Comparison of ENCODE assay signal across 23 mouse cellular contexts in genomic region chr13:62949560-62950188, GRCm38 (mm10). TPM values are rescaled to one million over a fixed set of nuclear protein-coding genes. Genes with fewer than 3 reads are reported as not detected.
DNase-seq lines count a peak whose midpoint lies in the region; ATAC-seq and TF ChIP-seq lines count a peak whose summit lies in the region.
"Had no signal": no experiment of that assay in that cellular context is flagged by ENCODE, and none has a peak within 500 bp of the region (broad histone marks: within the 10 kb centered on the region; RNA-seq: fewer than 3 reads in every experiment).

No protein-coding gene starts in this region.

- H3K4me1 ChIP-seq in embryonic facial prominence, embryonic 14.5 days (ENCODE audit: control insufficient read depth, insufficient read depth, low read length): peaks cover 6% of the 10 kb centered on the region; the same call in 1 of the 2 replicates
- peaks cover 26% of the 10 kb centered on the region for H3K4me1 ChIP-seq in embryonic facial prominence, embryonic 10.5 days
- H3K4me1 ChIP-seq in kidney, postnatal 0 days (replicated peaks; ENCODE audit: insufficient read depth, low read length): no peaks in the 10 kb centered on the region
- peaks cover 8% of the 10 kb centered on the region for H3K4me1 ChIP-seq in stomach, embryonic 14.5 days (ENCODE audit: control insufficient read depth, insufficient read depth, low read length)
- 0 out of 2 replicates have a peak, but pooled peaks cover 3% of the 10 kb centered on the region for H3K4me1 ChIP-seq in stomach, postnatal 0 days (replicated peaks; ENCODE audit: control insufficient read depth, insufficient read depth)
- H3K4me1 ChIP-seq: neural tube, embryonic 15.5 days had no signal

- H3K4me3 ChIP-seq in embryonic facial prominence, embryonic 14.5 days (ENCODE audit: low read depth, low read length): no peak overlapping the region
- no peak overlapping the region for H3K4me3 ChIP-seq in embryonic facial prominence, embryonic 10.5 days
- H3K4me3 ChIP-seq in kidney, postnatal 0 days (replicated peaks; ENCODE audit: low read depth, low read length): no peak overlapping the region
- no peak overlapping the region for H3K4me3 ChIP-seq in stomach, embryonic 14.5 days (ENCODE audit: low read depth, low read length)
- H3K4me3 ChIP-seq in stomach, postnatal 0 days (ENCODE audit: low read depth, low read length): no peak overlapping the region
- H3K4me3 ChIP-seq: embryonic facial prominence, embryonic 12.5 days; heart, adult 2 months; heart, embryonic 13.5 days; liver, embryonic 12.5 days; midbrain, embryonic 10.5 days; neural tube, embryonic 15.5 days had no signal

- no peak overlapping the region for H3K9ac ChIP-seq in embryonic facial prominence, embryonic 14.5 days (ENCODE audit: low read depth, low read length)
- H3K9ac ChIP-seq in kidney, postnatal 0 days (ENCODE audit: low read depth, low read length): no peak overlapping the region
- H3K9ac ChIP-seq in stomach, embryonic 14.5 days (replicated peaks; ENCODE audit: low read depth, low read length): no peak overlapping the region
- H3K9ac ChIP-seq in stomach, postnatal 0 days (ENCODE audit: low read length): no peak overlapping the region
- H3K9ac ChIP-seq: embryonic facial prominence, embryonic 12.5 days; heart, embryonic 13.5 days; liver, embryonic 12.5 days; neural tube, embryonic 15.5 days had no signal

- H3K27ac ChIP-seq in embryonic facial prominence, embryonic 14.5 days (replicated peaks; ENCODE audit: low read depth, low read length): peak overlapping the region; percentile 28; the same call in 1 of the 2 replicates
- no peak overlapping the region for H3K27ac ChIP-seq in embryonic facial prominence, embryonic 10.5 days (replicated peaks)
- no peak overlapping the region for H3K27ac ChIP-seq in kidney, postnatal 0 days
- H3K27ac ChIP-seq in stomach, embryonic 14.5 days (ENCODE audit: low read length): 0 out of 2 replicates have a peak overlapping the region, but pooled peaks have one; percentile 10
- no peak overlapping the region for H3K27ac ChIP-seq in stomach, postnatal 0 days (replicated peaks)
- H3K27ac ChIP-seq: embryonic facial prominence, embryonic 12.5 days; heart, adult 2 months; heart, embryonic 13.5 days; hindbrain, postnatal 0 days; liver, embryonic 12.5 days; midbrain, embryonic 10.5 days; neural tube, embryonic 15.5 days had no signal

- H3K4me2 ChIP-seq in embryonic facial prominence, embryonic 14.5 days (ENCODE audit: low read depth, low read length): no peak overlapping the region
- no peak overlapping the region for H3K4me2 ChIP-seq in kidney, postnatal 0 days (ENCODE audit: low read length)
- H3K4me2 ChIP-seq in stomach, embryonic 14.5 days (replicated peaks; ENCODE audit: low read depth, low read length): no peak overlapping the region
- no peak overlapping the region for H3K4me2 ChIP-seq in stomach, postnatal 0 days (replicated peaks; ENCODE audit: low read depth)
- H3K4me2 ChIP-seq: embryonic facial prominence, embryonic 12.5 days; heart, embryonic 13.5 days; liver, embryonic 12.5 days; neural tube, embryonic 15.5 days had no signal

- no peaks in the 10 kb centered on the region for H3K9me3 ChIP-seq in embryonic facial prominence, embryonic 14.5 days (ENCODE audit: control insufficient read depth, low read length)
- H3K9me3 ChIP-seq in embryonic facial prominence, embryonic 10.5 days: no peaks in the 10 kb centered on the region
- H3K9me3 ChIP-seq in kidney, postnatal 0 days (replicated peaks; ENCODE audit: low read length): no peaks in the 10 kb centered on the region
- H3K9me3 ChIP-seq in stomach, embryonic 14.5 days (ENCODE audit: control insufficient read depth, low read depth, low read length): no peaks in the 10 kb centered on the region
- no peaks in the 10 kb centered on the region for H3K9me3 ChIP-seq in stomach, postnatal 0 days (ENCODE audit: control insufficient read depth, low read length)
- H3K9me3 ChIP-seq: embryonic facial prominence, embryonic 12.5 days; heart, embryonic 13.5 days; liver, embryonic 12.5 days; midbrain, embryonic 10.5 days; neural tube, embryonic 15.5 days had no signal

- TF ChIP-seq CTCF in kidney, postnatal 0 days (IDR thresholded peaks at IDR 0.05; ENCODE audit: low read depth): no peak
- TF ChIP-seq CTCF in stomach, postnatal 0 days (IDR thresholded peaks at IDR 0.05; ENCODE audit: low read depth): no peak

- no peaks in the 10 kb centered on the region for H3K36me3 ChIP-seq in embryonic facial prominence, embryonic 14.5 days (ENCODE audit: control insufficient read depth, insufficient read depth, low read length)
- no peaks in the 10 kb centered on the region for H3K36me3 ChIP-seq in embryonic facial prominence, embryonic 10.5 days (replicated peaks)
- no peaks in the 10 kb centered on the region for H3K36me3 ChIP-seq in kidney, postnatal 0 days (ENCODE audit: insufficient read depth, low read length)
- no peaks in the 10 kb centered on the region for H3K36me3 ChIP-seq in stomach, embryonic 14.5 days (ENCODE audit: control insufficient read depth, insufficient read depth, low read length)
- H3K36me3 ChIP-seq in stomach, postnatal 0 days (ENCODE audit: control insufficient read depth, insufficient read depth, low read length): no peaks in the 10 kb centered on the region
- H3K36me3 ChIP-seq: embryonic facial prominence, embryonic 12.5 days; heart, embryonic 13.5 days; liver, embryonic 12.5 days; midbrain, embryonic 10.5 days; neural tube, embryonic 15.5 days had no signal

- no peaks in the 10 kb centered on the region for H3K27me3 ChIP-seq in embryonic facial prominence, embryonic 14.5 days (replicated peaks; ENCODE audit: control insufficient read depth, insufficient read depth, low read length)
- H3K27me3 ChIP-seq in embryonic facial prominence, embryonic 10.5 days (replicated peaks; ENCODE audit: low read depth, poor library complexity, severe bottlenecking): no peaks in the 10 kb centered on the region
- no peaks in the 10 kb centered on the region for H3K27me3 ChIP-seq in kidney, postnatal 0 days (ENCODE audit: insufficient read depth, low read length)
- no peaks in the 10 kb centered on the region for H3K27me3 ChIP-seq in stomach, embryonic 14.5 days (ENCODE audit: control insufficient read depth, insufficient read depth, low read length)
- no peaks in the 10 kb centered on the region for H3K27me3 ChIP-seq in stomach, postnatal 0 days (ENCODE audit: control insufficient read depth, insufficient read depth, low read length)
- H3K27me3 ChIP-seq: embryonic facial prominence, embryonic 12.5 days; heart, embryonic 13.5 days; liver, embryonic 12.5 days; neural tube, embryonic 15.5 days had no signal

- WGBS in embryonic facial prominence, embryonic 14.5 days: 25% methylated on average over 4 of the region's 4 CpGs
- 49% methylated on average over 4 of the region's 4 CpGs for WGBS in embryonic facial prominence, embryonic 10.5 days
- WGBS in kidney, postnatal 0 days: 43% methylated on average over 4 of the region's 4 CpGs
- WGBS in stomach, embryonic 14.5 days: 24% methylated on average over 4 of the region's 4 CpGs
- 24% methylated on average over 4 of the region's 4 CpGs for WGBS in stomach, postnatal 0 days

- DNase-seq in embryonic facial prominence, embryonic 14.5 days (ENCODE audit: low spot score): no peak
- DNase-seq in embryonic facial prominence, embryonic 10.5 days (ENCODE audit: low spot score): no peak
- DNase-seq in kidney, postnatal 0 days (ENCODE audit: low spot score): peak; percentile 45
- no peak for DNase-seq in kidney, adult 11 months
- no peak for DNase-seq in stomach, postnatal 0 days (ENCODE audit: low spot score)
- no peak for DNase-seq in ovary, postnatal 10 days (ENCODE audit: low spot score)
- DNase-seq: adrenal gland, postnatal 14 days; cerebellum, adult 9-11 months; gastrocnemius, postnatal 36 days; heart, adult 2 months; heart, postnatal 14 days; kidney, adult 2 months; kidney, postnatal 14 days; lung, adult 2 months; thymus, postnatal 36 days had no signal

- ATAC-seq in embryonic facial prominence, embryonic 14.5 days (ENCODE audit: low read depth): no peak
- no peak for ATAC-seq in kidney, postnatal 0 days (replicated peaks; ENCODE audit: low FRiP score, low read depth)
- ATAC-seq in stomach, embryonic 14.5 days (ENCODE audit: insufficient number of reproducible peaks, insufficient read depth, low FRiP score, low read depth): no peak; the same call in 1 of the 2 replicates
- ATAC-seq in stomach, postnatal 0 days (ENCODE audit: low FRiP score, low TSS enrichment): no peak
- ATAC-seq: forebrain, embryonic 16.5 days; hindbrain, postnatal 0 days; liver, embryonic 12.5 days had no signal

- no peak for TF ChIP-seq EP300 in stomach, postnatal 0 days (optimal IDR thresholded peaks at IDR 0.05)

RNA-seq across cellular contexts. Expression of gene 2010111I01Rik, which starts 15.0 kb away (rescaled TPM):
- 144 and 166 TPM in 2 replicates for polyA plus RNA-seq in embryonic facial prominence, embryonic 14.5 days (2014; fragmentation: Nextera tagmentation; extraction: Ambion mirVana)
- polyA plus RNA-seq in embryonic facial prominence, embryonic 10.5 days (2016; fragmentation: Nextera tagmentation; extraction: Ambion mirVana): 67.1 and 88.8 TPM in 2 replicates
- polyA plus RNA-seq in kidney, postnatal 0 days (2015; fragmentation: Nextera tagmentation; extraction: Ambion mirVana): 146 and 153 TPM in 2 replicates
- polyA plus RNA-seq in stomach, embryonic 14.5 days (2014; fragmentation: Nextera tagmentation; extraction: Ambion mirVana): 140 TPM in 2 replicates
- polyA plus RNA-seq in stomach, postnatal 0 days (2015; fragmentation: Nextera tagmentation; extraction: Ambion mirVana): 101 TPM in 2 replicates

Comparison
In these comparisons a context has a peak if more than half of its experiments do, and no peak if none do; other contexts are left out.
1. H3K27ac ChIP-seq: peak in embryonic facial prominence, embryonic 14.5 days (single experiment) and stomach, embryonic 14.5 days (single experiment); none in embryonic facial prominence, embryonic 10.5 days (single experiment), kidney, postnatal 0 days (single experiment) and stomach, postnatal 0 days (single experiment).